Mouse (Mus musculus): Measurements from ENCODE around the gene Galnt11. TPM values are rescaled to one million over a fixed set of nuclear protein-coding genes. Genes with fewer than 3 reads are reported as not detected.
"Not testable (repeated sequence)": the region's sequence is repeated elsewhere in the genome, so short reads cannot be mapped to it uniquely, and the experiment has no call there.

Gene Galnt11
- total and polyA plus RNA-seq, 3 experiments = 0.27 TPM; not detected in 2

GRCm38 (mm10) chr5:25222752-25223702, 1.3 kb downstream of the Galnt11 start, which contains the start of gene E130116L18Rik:
Gene E130116L18Rik (minus strand): TSS chr5:25223153.
- Histone ChIP-seq H3K4me3 (ENCODE audit: low read depth, low read length) (no peak within 1 kb of the TSS), H3K36me3 (replicated peaks) (no peaks in the 10 kb centered on the region), H3K27me3 (ENCODE audit: insufficient read depth, low read length) (peaks cover under 1% of the 10 kb centered on the region), H3K9me3 (replicated peaks) (peaks cover 4% of the 10 kb centered on the region; the same call in 1 of the 2 replicates), H3K4me1 (ENCODE audit: insufficient read depth, low read depth, low read length) (no peaks in the 10 kb centered on the region)
- no peak for ATAC-seq (ENCODE audit: extremely low read depth, insufficient number of reproducible peaks, low FRiP score, poor library complexity, severe bottlenecking)
- TF ChIP-seq POLR2AphosphoS5 (IDR thresholded peaks at IDR 0.05; ENCODE audit: insufficient replicate concordance, low read depth, low read length) (no peak), GATA2 (IDR thresholded peaks at IDR 0.05; ENCODE audit: borderline replicate concordance, low read depth, low read length) (no peak), CTCF (IDR thresholded peaks at IDR 0.05; ENCODE audit: low read depth, low read length) (no peak), GATA1 (IDR thresholded peaks at IDR 0.05; ENCODE audit: borderline replicate concordance, low read length) (no peak), TAL1 (conservative IDR thresholded peaks at IDR 0.05; ENCODE audit: low read depth, low read length) (no peak)
- no peak for DNase-seq (ENCODE audit: low spot score)

GRCm38 (mm10) chr5:25224377-25224776, 2.7 kb downstream of the Galnt11 start:
- not testable (repeated sequence) for H3K36me3 ChIP-seq (replicated peaks); H3K27me3 ChIP-seq (ENCODE audit: insufficient read depth, low read length); H3K4me1 ChIP-seq (ENCODE audit: insufficient read depth, low read depth, low read length); H3K4me3 ChIP-seq (ENCODE audit: low read depth, low read length); H3K9me3 ChIP-seq (replicated peaks); ATAC-seq (ENCODE audit: extremely low read depth, insufficient number of reproducible peaks, low FRiP score, poor library complexity, severe bottlenecking); DNase-seq (ENCODE audit: low spot score)

- H3K4me1 ChIP-seq (ENCODE audit: insufficient read depth, low read depth, low read length) = no peaks in the 10 kb centered on the region
- H3K4me3 ChIP-seq (ENCODE audit: low read depth, low read length) = no peak overlapping the region
- 0 out of 2 replicates have a peak, but pooled peaks cover 3% of the 10 kb centered on the region for H3K27me3 ChIP-seq (ENCODE audit: insufficient read depth, low read length)
- H3K9me3 ChIP-seq (replicated peaks) = no peaks in the 10 kb centered on the region
- DNase-seq (ENCODE audit: low spot score) (no peak), ATAC-seq (ENCODE audit: extremely low read depth, insufficient number of reproducible peaks, low FRiP score, poor library complexity, severe bottlenecking) (no peak)
- TF ChIP-seq GATA1 (IDR thresholded peaks at IDR 0.05; ENCODE audit: borderline replicate concordance, low read length) (no peak), POLR2AphosphoS5 (IDR thresholded peaks at IDR 0.05; ENCODE audit: insufficient replicate concordance, low read depth, low read length) (no peak), TAL1 (conservative IDR thresholded peaks at IDR 0.05; ENCODE audit: low read depth, low read length) (no peak), GATA2 (IDR thresholded peaks at IDR 0.05; ENCODE audit: borderline replicate concordance, low read depth, low read length) (no peak), CTCF (IDR thresholded peaks at IDR 0.05; ENCODE audit: low read depth, low read length) (no peak)
- H3K36me3 ChIP-seq (replicated peaks) = no peaks in the 10 kb centered on the region
These were observed 21.4 kb downstream of the Galnt11 start for GRCm38 (mm10) chr5:25243101-25243500.

- DNase-seq (ENCODE audit: low spot score) = no peak
- TF ChIP-seq GATA2 (IDR thresholded peaks at IDR 0.05; ENCODE audit: borderline replicate concordance, low read depth, low read length) (no peak), CTCF (IDR thresholded peaks at IDR 0.05; ENCODE audit: low read depth, low read length) (no peak), GATA1 (IDR thresholded peaks at IDR 0.05; ENCODE audit: borderline replicate concordance, low read length) (no peak), TAL1 (conservative IDR thresholded peaks at IDR 0.05; ENCODE audit: low read depth, low read length) (no peak), POLR2AphosphoS5 (IDR thresholded peaks at IDR 0.05; ENCODE audit: insufficient replicate concordance, low read depth, low read length) (no peak)
- no peak overlapping the region for H3K4me3 ChIP-seq (ENCODE audit: low read depth, low read length)
- no peaks in the 10 kb centered on the region for H3K4me1 ChIP-seq (ENCODE audit: insufficient read depth, low read depth, low read length)
- no peaks in the 10 kb centered on the region for H3K9me3 ChIP-seq (replicated peaks)
- ATAC-seq (ENCODE audit: extremely low read depth, insufficient number of reproducible peaks, low FRiP score, poor library complexity, severe bottlenecking) = no peak
- H3K36me3 ChIP-seq (replicated peaks) = no peaks in the 10 kb centered on the region
- H3K27me3 ChIP-seq (ENCODE audit: insufficient read depth, low read length) = peaks cover 11% of the 10 kb centered on the region
These were observed 24.2 kb downstream of the Galnt11 start for GRCm38 (mm10) chr5:25245806-25246472.

DNA sequence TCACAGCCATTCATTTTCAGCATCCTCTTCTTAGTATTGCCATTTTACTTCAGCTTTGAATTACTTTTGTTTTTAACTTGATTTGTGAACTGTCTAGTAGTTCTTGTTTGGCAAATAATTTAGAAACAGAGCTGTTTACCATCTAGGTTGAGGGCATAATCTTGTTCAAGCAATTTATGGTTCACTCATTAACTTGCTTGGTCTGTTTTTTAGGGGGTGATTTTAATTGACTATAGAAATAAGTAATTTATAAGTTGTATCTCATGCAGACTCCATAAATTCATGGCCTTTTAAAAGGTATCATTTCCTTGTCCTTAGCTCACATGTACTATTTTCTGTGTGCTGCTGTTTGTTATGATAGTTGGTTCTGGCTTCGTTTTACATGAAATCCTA, 24.8 kb downstream of the Galnt11 start:
- Histone ChIP-seq H3K36me3 (replicated peaks) (no peaks in the 10 kb centered on the region), H3K4me1 (ENCODE audit: insufficient read depth, low read depth, low read length) (no peaks in the 10 kb centered on the region), H3K27me3 (ENCODE audit: insufficient read depth, low read length) (peaks cover 14% of the 10 kb centered on the region), H3K9me3 (replicated peaks) (no peaks in the 10 kb centered on the region), H3K4me3 (ENCODE audit: low read depth, low read length) (no peak overlapping the region)
- no peak for TF ChIP-seq POLR2AphosphoS5 (IDR thresholded peaks at IDR 0.05; ENCODE audit: insufficient replicate concordance, low read depth, low read length)
- TF ChIP-seq CTCF (IDR thresholded peaks at IDR 0.05; ENCODE audit: low read depth, low read length) = no peak
- no peak for TF ChIP-seq GATA1 (IDR thresholded peaks at IDR 0.05; ENCODE audit: borderline replicate concordance, low read length)
- TF ChIP-seq TAL1 (conservative IDR thresholded peaks at IDR 0.05; ENCODE audit: low read depth, low read length) = no peak
- TF ChIP-seq GATA2 (IDR thresholded peaks at IDR 0.05; ENCODE audit: borderline replicate concordance, low read depth, low read length) = no peak
- DNase-seq (ENCODE audit: low spot score) (no peak), ATAC-seq (ENCODE audit: extremely low read depth, insufficient number of reproducible peaks, low FRiP score, poor library complexity, severe bottlenecking) (no peak)

GRCm38 (mm10) chr5:25247036-25247435, 25.3 kb downstream of the Galnt11 start:
- no peaks in the 10 kb centered on the region for H3K36me3 ChIP-seq (replicated peaks)
- no peak for DNase-seq (ENCODE audit: low spot score)
- no peak for TF ChIP-seq GATA2 (IDR thresholded peaks at IDR 0.05; ENCODE audit: borderline replicate concordance, low read depth, low read length)
- no peak for TF ChIP-seq TAL1 (conservative IDR thresholded peaks at IDR 0.05; ENCODE audit: low read depth, low read length)
- no peak for TF ChIP-seq GATA1 (IDR thresholded peaks at IDR 0.05; ENCODE audit: borderline replicate concordance, low read length)
- ATAC-seq (ENCODE audit: extremely low read depth, insufficient number of reproducible peaks, low FRiP score, poor library complexity, severe bottlenecking) = no peak
- no peaks in the 10 kb centered on the region for H3K9me3 ChIP-seq (replicated peaks)
- H3K4me1 ChIP-seq (ENCODE audit: insufficient read depth, low read depth, low read length) = no peaks in the 10 kb centered on the region
- no peak overlapping the region for H3K4me3 ChIP-seq (ENCODE audit: low read depth, low read length)
- peaks cover 14% of the 10 kb centered on the region for H3K27me3 ChIP-seq (ENCODE audit: insufficient read depth, low read length)
